Mouse (Mus musculus): ENCODE results near the gene Rragd.

DNA sequence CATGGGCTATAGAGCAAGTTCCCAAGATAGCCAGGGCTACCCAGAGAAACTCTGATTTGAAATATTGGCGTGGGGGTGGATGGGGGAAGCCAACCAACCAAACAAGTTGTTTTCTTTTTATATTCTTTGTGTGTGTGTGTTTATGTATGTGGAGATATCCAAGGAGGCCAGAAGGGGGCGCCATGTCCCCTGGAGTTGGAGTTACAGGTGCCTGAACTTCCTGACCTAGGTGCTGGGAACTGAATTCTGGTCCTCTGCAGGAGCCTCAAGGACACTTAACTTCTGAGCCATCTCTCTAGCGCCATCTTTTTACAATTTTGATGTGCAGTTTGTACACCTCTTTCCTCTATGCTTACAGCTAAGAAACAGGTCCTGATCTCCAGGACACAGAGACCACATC, 11.3 kb downstream of the Rragd start:
- TF ChIP-seq POLR2A (IDR thresholded peaks at IDR 0.05; ENCODE audit: insufficient read depth, low read depth, low read length) (no peak), CTCF (IDR thresholded peaks at IDR 0.05; ENCODE audit: insufficient read depth, low read depth, low read length) (no peak)

Measured in olfactory bulb, adult 2 months (tissue).